Comparison of ENCODE assay signal across 17 mouse cellular contexts in genomic region chr3:88229526-88229925, GRCm38 (mm10). TPM values are rescaled to one million over a fixed set of nuclear protein-coding genes. Genes with fewer than 3 reads are reported as not detected.
DNase-seq lines count a peak whose midpoint lies in the region; ATAC-seq and TF ChIP-seq lines count a peak whose summit lies in the region.
"Had no signal": no experiment of that assay in that cellular context is flagged by ENCODE, and none has a peak within 500 bp of the region (broad histone marks: within the 10 kb centered on the region; RNA-seq: fewer than 3 reads in every experiment).

No protein-coding gene starts in this region.

- H3K36me3 ChIP-seq in forebrain, postnatal 0 days (ENCODE audit: insufficient read depth), result peaks cover 56% of the 10 kb centered on the region
- H3K36me3 ChIP-seq in midbrain, embryonic 14.5 days (ENCODE audit: control insufficient read depth, insufficient read depth, low read length), result peaks cover 48% of the 10 kb centered on the region
- H3K36me3 ChIP-seq: heart, embryonic 10.5 days; limb, embryonic 15.5 days had no signal

- peaks cover 56% of the 10 kb centered on the region for H3K4me1 ChIP-seq in forebrain, postnatal 0 days (ENCODE audit: insufficient read depth)
- H3K4me1 ChIP-seq in midbrain, embryonic 14.5 days (ENCODE audit: control insufficient read depth, insufficient read depth, low read length), result peaks cover 56% of the 10 kb centered on the region

- no peak for TF ChIP-seq CTCF in brain, embryonic 14.5 days (IDR thresholded peaks at IDR 0.05; ENCODE audit: borderline replicate concordance, extremely low read depth, insufficient read depth, insufficient read length)
- TF ChIP-seq CTCF in forebrain, postnatal 0 days (IDR thresholded peaks at IDR 0.05; ENCODE audit: low read depth), result no peak

- H3K27me3 ChIP-seq in forebrain, postnatal 0 days (ENCODE audit: insufficient read depth, low read length), result no peaks in the 10 kb centered on the region
- no peaks in the 10 kb centered on the region for H3K27me3 ChIP-seq in midbrain, embryonic 14.5 days (ENCODE audit: control insufficient read depth, insufficient read depth, low read length)

- no peak overlapping the region for H3K4me3 ChIP-seq in forebrain, postnatal 0 days (ENCODE audit: low read depth, low read length)
- H3K4me3 ChIP-seq in midbrain, embryonic 14.5 days (replicated peaks; ENCODE audit: low read depth, low read length), result no peak overlapping the region
- H3K4me3 ChIP-seq: heart, embryonic 10.5 days; limb, embryonic 15.5 days had no signal

- no peak overlapping the region for H3K4me2 ChIP-seq in forebrain, postnatal 0 days (ENCODE audit: low read depth)
- H3K4me2 ChIP-seq in midbrain, embryonic 14.5 days (ENCODE audit: low read length), result no peak overlapping the region
- H3K4me2 ChIP-seq: limb, embryonic 15.5 days had no signal

- no peak for ATAC-seq in forebrain, postnatal 0 days
- ATAC-seq in midbrain, embryonic 14.5 days (ENCODE audit: low FRiP score, low TSS enrichment), result no peak
- ATAC-seq: intestine, embryonic 16.5 days had no signal

- WGBS in forebrain, postnatal 0 days, result 42% methylated on average over 6 of the region's 6 CpGs
- 72% methylated on average over 6 of the region's 6 CpGs for WGBS in midbrain, embryonic 14.5 days

- peak overlapping the region; percentile 95 for H3K27ac ChIP-seq in forebrain, postnatal 0 days (ENCODE audit: low read depth, low read length)
- peak overlapping the region; percentile 95 for H3K27ac ChIP-seq in midbrain, embryonic 14.5 days (replicated peaks; ENCODE audit: low read depth, low read length)
- H3K27ac ChIP-seq: heart, embryonic 10.5 days; limb, embryonic 15.5 days; macrophage had no signal

- no peak overlapping the region for H3K9ac ChIP-seq in forebrain, postnatal 0 days
- H3K9ac ChIP-seq in midbrain, embryonic 14.5 days (replicated peaks; ENCODE audit: low read length), result no peak overlapping the region
- H3K9ac ChIP-seq: limb, embryonic 15.5 days had no signal

- no peak for TF ChIP-seq POLR2A in brain, embryonic 14.5 days (IDR thresholded peaks at IDR 0.05; ENCODE audit: borderline replicate concordance, extremely low read depth, insufficient read depth, insufficient read length, poor library complexity, severe bottlenecking)

- DNase-seq in cerebellum, postnatal 10 days, result peak; percentile 49 to 56
- DNase-seq in cerebellum, postnatal 36 days, result no peak
- DNase-seq in brain, embryonic 14.5 days (ENCODE audit: low read depth), result peak; percentile 58
- peak; percentile 52 for DNase-seq in forebrain, postnatal 0 days
- DNase-seq in midbrain, embryonic 14.5 days, result peak; percentile 21
- DNase-seq in lung, adult 18-20 months, result no peak
- no peak for DNase-seq in gastrocnemius, postnatal 10 days
- DNase-seq in spleen, postnatal 14 days (ENCODE audit: low spot score in 2 of 2), result no peak
- DNase-seq: gastrocnemius, postnatal 36 days; lung, adult 2 months had no signal

- no peaks in the 10 kb centered on the region for H3K9me3 ChIP-seq in forebrain, postnatal 0 days (ENCODE audit: low read length)
- H3K9me3 ChIP-seq in midbrain, embryonic 14.5 days (ENCODE audit: control insufficient read depth, low read length), result no peaks in the 10 kb centered on the region
- H3K9me3 ChIP-seq: heart, embryonic 10.5 days; limb, embryonic 15.5 days had no signal

RNA-seq across cellular contexts. Expression of gene Rhbg, which starts 25.0 kb away (rescaled TPM):
- 0.45 and 0.73 TPM in 2 replicates for polyA plus RNA-seq in brain, embryonic 14.5 days (2012; rRNA removed)
- total RNA-seq in forebrain, postnatal 0 days (2014; rRNA removed), result 0.19 TPM in 1 of 2 replicates, not detected in the other
- 0.21 and 0.25 TPM in 2 replicates for polyA plus RNA-seq in forebrain, postnatal 0 days (2015; fragmentation: Nextera tagmentation; extraction: Ambion mirVana)
- 0.21 and 0.22 TPM in 2 replicates for polyA plus RNA-seq in midbrain, embryonic 14.5 days (2014; fragmentation: Nextera tagmentation; extraction: Ambion mirVana)
- total RNA-seq in gastrocnemius, postnatal 10 days (2021), result not detected
- total RNA-seq: gastrocnemius, postnatal 36 days; heart, postnatal 25 days; left cerebral cortex, adult 8-10 months had no signal
- polyA plus RNA-seq: macrophage had no signal

RNA-seq across cellular contexts. Expression of gene Gm38392, which starts 57.5 kb away (rescaled TPM):
- polyA plus RNA-seq in brain, embryonic 14.5 days (2012; rRNA removed), result 0.11 TPM in 1 of 2 replicates, not detected in the other
- total RNA-seq in forebrain, postnatal 0 days (2014; rRNA removed), result 0.69 TPM in 1 of 2 replicates, not detected in the other
- polyA plus RNA-seq in forebrain, postnatal 0 days (2015; fragmentation: Nextera tagmentation; extraction: Ambion mirVana), result 0.16 TPM in 1 of 2 replicates, not detected in the other
- not detected in 2 replicates for polyA plus RNA-seq in midbrain, embryonic 14.5 days (2014; fragmentation: Nextera tagmentation; extraction: Ambion mirVana)
- total RNA-seq in gastrocnemius, postnatal 10 days (2021), result under 1 TPM; 0.47 to 0.72 TPM
- polyA plus RNA-seq: embryonic facial prominence, embryonic 14.5 days; intestine, embryonic 16.5 days; macrophage had no signal

Comparison
In these comparisons a context has a peak if more than half of its experiments do, and no peak if none do; other contexts are left out.
1. DNase-seq: peak in cerebellum, postnatal 10 days (2 of 2), brain, embryonic 14.5 days (single experiment), forebrain, postnatal 0 days (single experiment) and midbrain, embryonic 14.5 days (single experiment); none in cerebellum, postnatal 36 days (0 of 2), lung, adult 18-20 months (0 of 2), gastrocnemius, postnatal 10 days (single experiment) and spleen, postnatal 14 days (0 of 2).